Mouse (Mus musculus) hematopoietic stem cell, adult 5-6 weeks (primary cell): ENCODE data around the gene Gusb. TPM values are rescaled to one million over a fixed set of nuclear protein-coding genes. Genes with fewer than 3 reads are reported as not detected.
A peak's percentile ranks its signal among the peaks of the same experiment; 100 is the strongest.

Experiments used
- ATAC-seq, 2 experiments: fragments of 125-278 bp in 1 of 2; replicated peaks in 1 of 2; 2 replicates each; pipeline ENCODE4 v1.8.0; 2016 to 2017; ENCODE audit warnings: inconsistent platforms in 2 of 2, mild to moderate bottlenecking in 2 of 2, moderate number of reproducible peaks in 2 of 2, low read depth in 1 of 2, moderate TSS enrichment in 1 of 2; ENCODE audit not compliant: low FRiP score in 2 of 2, poor library complexity in 2 of 2, severe bottlenecking in 2 of 2, insufficient read depth in 1 of 2, low TSS enrichment in 1 of 2
- total RNA-seq: library from RNA; stranded (forward); fragments of 172-1452, 232-1000 nt; gene quantifications from 2 replicates; pipeline ENCODE4 v1.2.3, GENCODE M21; 2017

The Gusb gene
- total RNA-seq, 1 experiment from 2014 or later: 43.7 TPM

DNA sequence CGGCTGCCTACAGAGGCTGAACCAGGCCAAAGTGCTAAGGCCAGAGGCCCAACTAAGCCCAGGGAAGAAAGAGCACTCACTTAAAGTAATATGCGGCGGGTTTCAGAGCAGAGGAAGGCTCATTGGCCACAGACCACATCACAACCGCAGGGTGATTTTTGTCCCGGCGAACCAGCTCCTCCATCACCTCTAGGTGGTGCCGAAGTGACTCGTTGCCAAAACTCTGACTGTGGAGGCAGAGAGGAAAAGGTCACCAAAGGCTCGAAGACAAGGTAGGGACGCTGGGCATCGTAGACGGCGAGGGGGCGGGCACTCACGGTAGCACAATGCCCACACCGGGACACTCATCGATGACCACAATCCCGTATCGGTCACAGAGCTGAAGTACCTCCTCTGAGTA is 5.1 kb downstream of the Gusb start:
- no peak for ATAC-seq

DNA sequence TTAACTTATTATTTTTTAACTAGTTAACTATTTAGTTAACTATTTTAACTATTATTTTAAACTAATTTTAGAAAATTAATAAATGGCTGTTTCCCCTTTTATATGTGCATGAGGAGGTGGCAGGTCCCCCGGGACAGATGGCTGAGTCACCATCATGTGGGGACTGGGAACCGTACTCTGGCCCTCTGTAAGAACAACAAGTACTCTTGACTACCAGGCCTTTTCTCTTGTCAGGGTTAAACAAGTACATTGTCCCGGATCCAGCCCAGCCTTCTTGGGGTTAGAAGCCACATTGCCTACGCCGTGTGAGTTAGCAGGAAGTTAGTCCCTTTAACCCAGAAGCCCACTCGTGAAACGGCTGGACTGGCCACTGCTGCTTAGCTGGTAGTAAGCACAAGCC is 7.9 kb downstream of the Gusb start:
- ATAC-seq: no peak

DNA sequence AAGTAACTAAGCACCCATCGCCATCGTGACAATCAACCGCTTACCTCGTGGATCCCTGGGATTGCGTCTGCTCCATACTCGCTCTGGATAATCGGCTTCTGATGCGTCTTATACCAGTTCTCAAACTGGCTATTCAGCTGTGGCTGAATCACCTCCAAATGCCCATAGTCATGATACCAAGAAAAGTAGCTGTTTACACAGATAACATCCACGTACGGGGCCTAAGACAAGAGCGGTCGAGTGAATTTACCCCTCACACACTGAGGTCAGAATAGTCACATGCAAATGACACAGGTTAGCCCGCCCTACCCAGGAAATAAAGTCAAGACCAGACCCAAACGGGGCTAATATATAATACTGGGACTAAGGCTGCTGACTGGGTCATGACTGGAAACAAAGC is 9.5 kb downstream of the Gusb start:
- ATAC-seq: no peak

DNA sequence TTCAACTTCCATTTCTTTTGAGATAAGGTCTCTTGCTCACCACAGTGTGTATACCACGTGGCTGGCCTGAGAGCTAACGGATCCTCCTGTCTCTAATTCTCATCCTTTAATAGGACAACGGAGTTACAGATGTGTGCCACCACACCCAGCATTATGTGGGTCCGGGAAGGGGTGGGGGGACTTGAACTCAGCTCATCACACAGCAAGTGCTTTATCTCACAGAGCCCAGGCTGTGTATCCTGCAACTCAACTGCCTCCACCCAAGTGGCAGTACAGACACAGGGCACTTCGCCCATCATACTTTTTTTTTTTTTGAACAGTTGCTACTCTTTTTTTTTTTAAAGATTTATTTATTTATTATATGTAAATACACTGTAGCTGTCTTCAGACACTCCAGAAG is 11.0 kb downstream of the Gusb start:
- no peak for ATAC-seq

DNA sequence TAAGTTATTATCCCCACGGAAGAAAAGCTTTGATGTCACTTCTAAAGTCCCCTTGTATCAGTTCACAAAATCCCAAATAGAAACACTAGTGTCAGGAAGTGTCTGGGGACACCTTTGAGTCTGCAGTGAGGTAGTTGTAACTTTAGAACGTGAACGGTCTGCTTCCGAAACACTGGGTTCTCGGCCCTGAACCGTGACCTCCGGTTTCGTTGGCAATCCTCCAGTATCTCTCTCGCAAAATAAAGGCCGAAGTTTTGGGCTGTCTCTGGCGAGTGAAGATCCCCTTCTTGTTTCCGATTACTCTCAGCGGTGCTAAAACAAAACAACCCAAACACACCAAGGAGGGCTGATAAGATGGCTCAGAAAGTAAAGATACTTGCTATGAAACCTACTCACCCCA is 13.5 kb downstream of the Gusb start:
- no peak for ATAC-seq

DNA sequence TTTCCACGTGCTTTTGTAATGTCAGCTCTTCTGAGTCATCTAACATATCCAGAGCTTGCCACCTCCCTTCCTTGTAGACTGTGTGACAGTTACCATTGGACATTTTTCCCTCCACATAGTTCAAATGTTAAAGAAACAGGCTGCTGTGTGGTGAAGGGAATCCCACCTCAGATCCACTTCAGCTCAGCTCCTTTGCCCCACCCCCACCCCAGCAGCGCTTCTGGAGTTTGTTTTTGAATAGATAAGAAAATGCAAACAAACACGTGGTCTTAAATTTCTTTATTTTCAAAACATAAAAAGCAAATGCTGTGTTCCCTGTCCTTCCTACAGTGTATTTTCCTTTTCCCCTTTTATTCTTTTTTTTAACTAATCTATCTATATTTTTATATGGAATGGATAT is 22.6 kb downstream of the Gusb start:
- ATAC-seq: no peak

DNA sequence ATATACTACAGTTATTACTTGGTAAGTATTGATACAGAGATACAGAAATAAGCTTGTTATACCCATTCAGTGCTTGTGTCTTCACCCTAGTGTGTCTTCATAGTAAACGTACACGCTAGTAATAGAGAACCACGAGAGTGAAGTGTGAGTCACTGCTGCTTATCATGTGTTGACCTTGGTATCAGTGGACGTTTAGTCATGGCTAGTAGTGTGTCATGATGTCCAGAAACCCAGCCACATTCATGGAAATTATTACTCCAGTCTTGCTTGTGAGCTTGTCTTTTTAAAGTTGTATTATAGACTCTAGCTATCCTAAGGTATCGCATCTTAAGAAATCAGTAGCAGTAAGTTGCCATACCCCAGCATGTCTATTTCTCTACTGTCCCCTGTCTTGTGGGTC is 24.2 kb downstream of the Gusb start:
- ATAC-seq: no peak

DNA sequence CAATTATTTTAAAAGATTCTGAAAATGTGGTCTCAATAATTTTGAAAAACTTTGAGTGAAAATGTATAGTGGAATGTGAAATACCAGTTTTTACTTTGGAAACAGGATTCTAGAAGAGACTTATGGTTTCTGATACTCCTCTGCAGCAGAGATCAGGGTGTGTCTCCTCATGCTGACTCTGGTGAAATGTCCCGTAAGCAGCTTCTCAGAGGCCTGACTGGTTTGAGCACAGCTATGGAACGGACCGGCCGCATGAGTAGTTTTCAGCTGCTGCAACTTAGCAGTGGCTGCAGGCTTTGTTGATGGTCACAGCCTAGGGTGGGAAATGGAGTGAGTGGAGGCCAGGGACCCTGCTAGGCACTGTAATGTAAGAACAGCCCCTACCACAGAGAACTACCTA is 25.1 kb downstream of the Gusb start:
- ATAC-seq: no peak

DNA sequence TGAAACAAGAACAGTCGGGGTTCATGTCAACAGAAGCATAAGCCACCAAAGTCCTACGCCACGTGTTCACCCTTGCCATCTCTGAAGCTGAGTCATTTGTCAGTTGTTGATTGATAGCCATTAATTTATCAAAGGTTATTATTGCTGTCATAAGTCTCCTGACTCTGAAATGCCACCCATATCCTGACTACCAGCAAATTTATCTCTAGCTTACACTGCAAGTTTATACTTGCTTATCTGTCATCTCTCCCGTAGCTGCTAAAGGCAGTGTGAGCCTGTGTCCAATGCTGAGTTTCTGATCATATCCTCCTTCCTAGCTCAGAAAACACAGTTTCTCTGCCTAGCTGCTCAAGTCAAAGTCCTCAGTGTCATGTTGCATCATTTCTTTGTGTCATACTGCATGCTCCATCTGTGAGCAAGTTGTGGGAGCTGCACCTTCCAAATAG is 28.0 kb downstream of the Gusb start:
- peak in 1 of 2 experiments; percentile 34; a peak in 1 of 4 replicates for ATAC-seq

DNA sequence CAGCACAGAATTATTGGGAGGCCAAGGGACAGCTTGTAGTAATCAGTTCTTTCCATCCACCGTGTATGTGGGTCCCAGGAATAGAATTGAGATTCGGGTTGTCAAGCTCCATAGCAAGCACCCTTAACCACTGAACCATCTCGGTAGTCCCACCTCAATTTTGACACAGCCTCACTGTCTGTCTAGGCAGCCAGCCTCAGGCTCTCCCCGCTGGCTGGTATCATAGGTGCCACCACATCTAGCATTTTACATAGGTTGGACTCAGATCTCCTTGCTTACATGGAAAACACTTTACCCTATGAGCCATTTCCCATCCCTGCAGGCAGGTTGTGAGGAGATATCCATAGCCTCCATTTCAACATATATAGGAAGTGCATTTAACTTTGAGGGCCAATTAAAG is 28.5 kb downstream of the Gusb start:
- no peak for ATAC-seq

DNA sequence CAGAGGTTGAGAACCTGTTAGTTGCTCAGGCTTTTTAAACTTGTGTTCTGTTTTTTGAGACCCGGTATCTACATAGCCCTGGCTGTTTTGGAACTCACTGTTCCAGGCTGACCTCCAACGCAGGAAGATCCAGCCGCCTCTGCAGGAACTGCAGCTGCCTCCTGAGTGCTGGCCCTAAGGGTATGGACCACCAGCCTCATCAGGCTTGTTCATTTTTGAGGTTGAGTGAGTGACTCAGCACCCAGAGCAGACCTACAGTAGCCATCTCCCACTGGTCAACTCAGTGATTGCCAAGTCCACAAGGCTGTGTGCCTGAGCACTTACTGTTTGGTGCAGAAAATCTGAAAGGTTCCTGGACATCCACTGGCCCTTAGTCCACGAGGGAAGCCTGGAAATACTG is 31.4 kb downstream of the Gusb start:
- no peak for ATAC-seq

DNA sequence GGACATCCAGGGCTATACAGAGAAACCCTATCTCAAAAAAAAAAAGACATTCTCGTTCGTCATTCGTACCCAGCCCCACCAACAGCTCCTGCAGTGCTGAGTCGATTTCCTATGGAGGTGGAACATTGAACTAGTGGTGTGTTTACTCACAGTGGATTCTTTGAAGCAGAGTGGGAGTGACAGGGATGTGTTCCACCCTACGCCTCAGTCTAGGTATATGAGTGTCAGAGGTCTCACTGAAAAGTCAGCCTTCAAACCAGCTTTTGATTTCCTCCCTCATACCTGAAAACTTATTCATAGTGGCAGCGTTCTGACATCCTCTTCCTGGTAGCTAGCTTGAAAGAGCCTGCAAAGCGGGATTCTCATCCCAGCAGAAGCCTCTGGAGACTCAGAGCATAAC is 34.4 kb downstream of the Gusb start:
- no peak for ATAC-seq

DNA sequence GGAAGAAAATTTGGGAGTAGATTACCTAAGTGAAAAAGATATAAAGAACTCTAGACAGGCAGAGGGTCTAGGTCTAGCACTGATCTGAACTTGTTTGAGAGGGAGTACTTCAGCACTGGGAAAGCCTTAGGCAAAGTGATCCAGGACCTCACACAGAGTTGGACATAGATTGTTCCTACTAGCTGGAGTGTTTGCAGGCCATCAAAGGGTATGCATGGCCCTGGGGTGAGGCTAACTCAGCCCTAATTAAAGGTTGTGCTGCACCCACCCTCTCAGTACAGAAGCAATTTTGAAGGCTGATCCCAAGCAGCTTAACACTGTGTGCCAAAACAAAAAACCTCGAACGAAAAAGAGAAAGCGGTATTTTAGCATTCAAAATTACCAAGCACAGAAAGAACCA is 36.4 kb downstream of the Gusb start:
- ATAC-seq: no peak

DNA sequence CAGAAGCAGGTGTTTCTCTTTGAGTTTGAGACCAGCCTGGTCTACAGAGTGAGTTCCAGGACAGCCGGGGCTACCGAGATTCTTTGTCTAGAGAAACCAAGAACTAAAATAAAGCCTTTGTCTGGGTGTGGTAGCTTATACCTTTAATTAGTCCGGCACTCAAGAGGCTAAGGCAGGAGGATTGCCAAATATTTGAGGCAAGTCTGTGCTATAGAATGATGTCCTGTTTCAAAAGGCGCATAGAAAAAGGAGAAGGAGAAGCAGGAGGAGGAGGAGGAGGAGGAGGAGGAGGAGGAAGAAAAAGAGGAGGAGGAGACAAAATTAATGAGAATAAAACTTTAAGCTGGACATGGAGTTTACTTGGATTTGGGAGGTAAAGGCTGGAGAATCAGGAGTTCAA is 39.6 kb downstream of the Gusb start:
- ATAC-seq: no peak; a peak in 1 of 4 replicates

DNA sequence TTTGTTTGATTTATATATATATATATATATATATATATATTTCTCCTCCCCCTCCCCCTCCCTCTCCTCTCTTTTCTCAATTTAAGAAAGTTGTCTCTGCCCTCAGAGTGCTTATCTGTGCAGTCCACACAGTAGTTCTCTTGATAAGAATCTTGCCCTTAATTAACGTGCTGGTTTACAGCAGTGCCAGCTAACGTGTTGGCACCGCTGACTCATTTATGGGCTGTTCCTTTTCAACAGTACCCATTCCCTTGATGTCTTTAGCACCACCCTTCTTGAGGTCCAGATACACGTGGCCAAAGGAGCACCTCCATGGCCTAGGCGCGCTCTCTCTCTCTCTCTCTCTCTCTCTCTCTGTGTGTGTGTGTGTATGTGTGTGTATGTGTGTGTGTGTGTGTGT is 47.1 kb downstream of the Gusb start:
- peak; percentile 32 to 78; a peak in 3 of 4 replicates for ATAC-seq

DNA sequence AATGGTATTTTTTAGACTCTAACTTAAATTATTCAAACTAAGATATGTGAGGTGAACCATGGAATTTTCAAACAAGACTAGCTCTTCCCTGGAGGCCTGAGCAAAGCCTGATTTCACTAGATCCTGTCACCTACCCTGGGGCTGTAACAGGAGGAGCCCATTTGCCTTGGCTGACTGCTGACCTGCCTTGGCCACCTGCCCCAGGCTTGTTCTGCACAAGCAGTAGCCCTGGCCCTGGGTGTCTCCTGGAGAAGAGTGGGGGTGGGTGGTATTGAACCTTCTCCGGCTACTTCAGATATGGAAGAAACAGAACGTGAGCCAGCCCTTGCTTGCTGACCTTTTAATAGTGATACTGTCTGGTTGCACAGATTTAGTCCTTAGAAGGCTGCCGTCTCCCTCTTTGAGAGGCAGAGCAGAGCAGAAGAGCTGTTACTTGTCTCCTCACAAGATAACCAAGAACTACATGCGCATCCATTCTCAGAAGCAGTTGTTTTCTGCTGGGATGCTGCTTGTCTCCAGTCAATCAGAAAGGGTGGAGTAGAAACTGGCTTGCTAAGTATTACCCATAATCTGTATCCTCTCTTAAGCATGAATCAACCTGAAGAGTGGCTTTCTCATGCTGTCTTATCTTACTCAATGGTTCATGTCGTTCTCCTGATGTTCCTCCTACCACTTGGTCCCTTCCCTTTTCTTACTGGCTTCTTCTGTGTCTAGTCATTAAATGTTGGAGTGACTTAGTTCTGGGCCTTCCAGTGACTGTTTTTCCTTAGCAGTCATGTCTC is 48.2 kb downstream of the Gusb start:
- ATAC-seq: no peak

DNA sequence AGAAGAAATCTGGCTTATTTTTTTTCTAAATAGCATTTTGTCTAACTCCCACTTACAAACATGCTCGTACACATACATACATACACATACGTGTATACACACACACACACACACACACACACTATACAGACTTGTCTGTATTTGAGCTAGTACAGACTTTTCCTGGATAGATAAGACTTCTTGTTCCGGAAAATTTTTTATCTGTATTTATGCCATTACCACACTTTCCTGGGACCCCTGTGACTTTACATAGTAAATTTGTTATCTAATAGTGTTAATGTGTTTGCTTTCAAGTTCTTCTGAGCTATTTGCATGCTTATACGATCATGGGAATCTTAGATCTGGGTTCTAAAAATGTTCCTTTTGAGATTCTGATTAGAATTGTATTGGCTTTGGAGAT is 50.7 kb downstream of the Gusb start:
- ATAC-seq: no peak

DNA sequence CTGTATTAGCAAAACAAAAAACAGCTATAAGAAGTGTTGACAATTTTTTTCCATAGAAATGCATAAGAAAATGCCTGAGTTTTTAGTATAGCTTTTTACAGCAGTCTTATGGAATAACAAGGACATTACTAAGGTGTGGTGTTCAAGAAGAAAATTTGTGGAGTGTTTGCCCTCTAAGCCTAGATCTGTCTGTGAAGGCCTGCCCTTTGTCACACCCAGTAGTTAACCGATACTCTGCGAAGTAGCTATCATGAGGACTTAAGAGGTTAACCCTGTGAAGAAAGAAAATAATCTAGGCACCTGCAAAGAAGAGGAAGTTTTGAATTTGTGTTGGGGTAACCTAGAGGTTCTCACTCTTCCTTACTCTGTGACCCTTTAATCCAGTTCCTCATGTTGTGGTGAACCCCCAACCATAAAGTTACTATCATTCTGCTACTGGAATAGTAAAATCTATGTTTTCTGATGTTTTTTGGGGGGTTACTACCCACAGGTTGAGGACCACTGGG is 55.3 kb downstream of the Gusb start:
- ATAC-seq: peak in 1 of 2 experiments; percentile 23; a peak in 1 of 4 replicates

DNA sequence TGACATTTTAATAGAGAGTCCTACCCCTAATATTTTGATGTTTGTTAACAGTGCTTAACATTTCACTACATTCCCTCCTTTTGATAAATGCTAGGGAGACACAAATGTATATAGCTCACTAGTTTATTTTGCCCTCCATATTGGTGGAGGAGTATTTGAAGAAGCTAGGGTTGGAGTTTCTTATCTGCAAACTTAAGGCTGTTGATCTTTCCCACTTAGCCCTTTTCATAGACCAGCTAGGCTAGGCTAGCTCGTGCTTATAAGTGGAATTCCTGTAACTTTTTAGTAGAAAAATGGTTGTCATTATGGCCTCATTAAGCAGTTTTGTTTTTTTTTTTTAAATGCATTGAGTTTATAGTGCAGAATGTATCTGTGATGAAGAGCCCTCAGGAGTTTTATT is 59.4 kb downstream of the Gusb start:
- ATAC-seq: no peak
